Mouse (Mus musculus) frontal cortex, postnatal 10 days (tissue): ENCODE results near the gene Tiam1.

Experiments used
- DNase-seq, 2 experiments: peaks; one replicate each; pipeline ENCODE4 v3.0.0; 2022; ENCODE audit warnings: low spot score in 2 of 2, mixed read lengths in 1 of 2

Gene Tiam1

GRCm38 (mm10) chr16:89912686-89913375 is 230.7 kb downstream of the Tiam1 start:
- DNase-seq = no peak

GRCm38 (mm10) chr16:89909393-89910068 is 234.0 kb downstream of the Tiam1 start:
- no peak for DNase-seq

GRCm38 (mm10) chr16:89907651-89908050 is 235.9 kb downstream of the Tiam1 start:
- DNase-seq = no peak

DNA sequence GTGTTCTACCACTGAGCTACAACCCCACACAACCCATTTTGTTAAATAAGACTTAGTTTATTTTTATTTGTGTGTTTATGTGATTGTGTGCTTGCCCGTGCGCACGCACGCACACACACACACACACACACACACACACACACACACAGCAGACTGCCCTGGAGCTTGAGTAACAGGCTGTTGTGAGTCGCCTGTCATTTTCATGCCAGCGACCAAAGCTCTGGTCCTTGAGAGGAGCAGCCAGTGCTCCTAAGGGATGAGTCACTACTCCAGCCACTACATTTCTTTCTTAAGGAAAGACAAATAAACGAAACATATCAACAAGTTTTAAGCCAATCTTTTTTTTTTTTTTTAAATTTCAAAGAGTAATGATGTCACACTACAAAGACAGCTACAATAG is 236.7 kb downstream of the Tiam1 start:
- no peak for DNase-seq

DNA sequence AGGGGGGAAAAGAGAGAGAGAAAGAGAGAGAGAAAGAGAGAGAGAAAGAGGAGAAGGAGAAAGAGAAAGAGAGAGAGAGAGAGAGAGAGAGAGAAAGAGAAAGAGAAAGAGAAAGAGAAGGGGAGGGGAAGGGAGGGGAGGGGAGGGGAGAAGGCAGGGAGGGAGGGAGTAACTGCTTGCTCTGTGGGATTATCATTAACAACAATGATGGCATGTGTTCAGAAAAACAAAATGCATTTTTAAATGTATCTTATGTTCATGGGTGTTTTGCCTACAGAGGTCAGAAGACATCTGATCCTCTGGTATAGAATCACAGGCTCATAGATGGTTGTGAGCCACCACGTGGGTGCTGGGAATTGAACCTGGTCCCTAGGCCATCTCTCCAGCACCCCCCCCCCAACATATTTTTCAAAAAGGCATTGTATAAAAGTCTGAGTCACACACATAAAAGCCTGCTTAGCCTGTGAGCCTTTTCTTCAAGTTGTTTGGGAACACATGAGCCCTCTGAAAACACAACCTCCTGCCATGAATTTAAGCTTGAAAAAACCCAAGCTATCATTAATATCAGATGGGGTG is 237.8 kb downstream of the Tiam1 start:
- no peak for DNase-seq

DNA sequence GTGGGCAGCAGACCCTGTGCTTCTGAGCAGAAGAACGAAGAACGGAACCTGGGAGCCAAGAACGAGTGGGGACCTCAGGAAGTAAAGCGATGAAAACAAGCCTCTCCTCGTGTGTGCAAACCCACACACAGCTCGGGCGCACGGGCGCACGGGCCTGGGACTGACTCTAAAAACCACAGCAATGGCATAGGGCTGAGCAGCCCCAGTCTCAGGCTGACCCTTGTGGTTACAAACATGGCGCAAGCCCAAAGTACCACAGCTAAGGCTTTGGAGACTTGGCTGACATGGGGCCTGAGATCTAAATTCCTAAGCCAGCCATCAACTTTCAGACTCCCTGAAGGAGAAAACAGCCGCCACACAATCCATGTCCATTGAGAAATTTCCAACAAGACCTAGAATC is 239.4 kb downstream of the Tiam1 start:
- DNase-seq = no peak

- no peak for DNase-seq
Observed at GRCm38 (mm10) chr16:89902578-89903304, 240.8 kb downstream of the Tiam1 start.

- DNase-seq = no peak
Observed at GRCm38 (mm10) chr16:89900681-89901080, 242.9 kb downstream of the Tiam1 start.

DNA sequence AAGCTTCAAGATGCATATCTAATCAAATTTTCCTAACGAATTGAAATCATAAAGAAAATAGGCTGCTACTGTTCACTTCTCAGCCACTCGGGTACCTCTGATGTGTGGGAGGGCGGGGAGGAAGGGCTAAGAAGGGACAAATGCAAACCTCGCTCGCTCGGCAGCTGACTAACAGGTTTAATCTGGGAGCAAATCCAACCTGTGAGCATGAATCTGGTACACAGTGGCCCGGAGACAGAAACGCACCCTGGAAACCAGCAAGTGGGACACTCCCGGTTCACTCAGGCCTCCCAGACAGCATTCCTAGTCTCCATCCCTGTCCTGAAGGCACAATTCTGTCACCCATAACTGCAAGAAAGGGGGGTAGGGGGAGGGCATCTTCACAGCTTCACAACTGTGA is 244.4 kb downstream of the Tiam1 start:
- no peak for DNase-seq

DNA sequence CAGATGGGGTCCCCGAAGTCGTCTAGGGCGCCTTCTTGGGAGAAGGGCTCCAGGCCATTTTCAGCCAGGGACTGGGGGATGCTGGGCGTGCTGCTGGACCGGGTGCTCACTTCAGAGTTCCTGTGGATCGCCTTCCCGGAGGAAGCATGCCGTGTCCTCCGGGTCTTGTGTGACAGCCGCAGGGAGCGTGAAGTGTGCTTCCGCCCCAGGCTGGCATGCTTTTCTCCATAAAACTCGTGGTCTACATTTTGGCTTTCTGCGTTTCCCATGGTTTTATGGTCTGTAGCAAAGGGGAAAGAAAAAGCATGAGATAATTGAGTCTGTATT is 245.3 kb downstream of the Tiam1 start:
- no peak for DNase-seq

DNA sequence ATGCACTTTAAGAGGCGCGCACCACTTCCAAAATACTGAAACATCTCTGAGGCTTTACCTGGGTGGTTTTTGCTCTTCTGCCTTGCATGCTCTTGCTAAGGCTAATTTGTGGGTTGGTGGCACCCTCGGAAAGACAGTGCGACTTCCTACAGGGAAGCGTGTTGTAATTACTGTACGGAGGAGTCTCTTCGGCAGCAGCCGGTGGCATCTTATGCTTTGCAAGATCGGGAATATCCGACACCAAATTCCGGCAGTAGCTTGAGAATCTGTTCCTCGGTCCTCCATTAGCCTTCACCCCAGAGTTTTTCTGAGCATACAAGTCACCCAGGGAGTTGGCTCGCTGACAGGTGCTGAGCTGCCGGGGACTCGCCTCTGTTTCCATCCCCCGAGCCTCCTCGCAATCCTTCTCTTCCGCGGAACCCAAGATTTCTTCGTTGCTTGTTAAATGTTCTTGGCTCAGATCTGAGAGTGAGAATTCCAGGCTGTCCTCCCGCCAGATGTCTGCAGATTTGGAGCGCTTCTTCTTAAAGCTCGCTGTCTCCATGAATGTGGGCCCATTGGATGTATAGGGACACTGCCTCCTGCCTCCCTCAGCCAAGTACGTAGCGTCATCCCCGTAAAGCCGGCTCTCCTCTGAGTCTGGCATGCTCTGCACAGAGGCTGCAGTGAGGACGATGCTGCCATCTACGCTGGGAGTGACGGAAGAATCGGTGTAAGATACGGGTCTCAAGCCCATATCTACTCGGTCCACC is 245.8 kb downstream of the Tiam1 start:
- DNase-seq = peak; percentile 55 to 59

DNA sequence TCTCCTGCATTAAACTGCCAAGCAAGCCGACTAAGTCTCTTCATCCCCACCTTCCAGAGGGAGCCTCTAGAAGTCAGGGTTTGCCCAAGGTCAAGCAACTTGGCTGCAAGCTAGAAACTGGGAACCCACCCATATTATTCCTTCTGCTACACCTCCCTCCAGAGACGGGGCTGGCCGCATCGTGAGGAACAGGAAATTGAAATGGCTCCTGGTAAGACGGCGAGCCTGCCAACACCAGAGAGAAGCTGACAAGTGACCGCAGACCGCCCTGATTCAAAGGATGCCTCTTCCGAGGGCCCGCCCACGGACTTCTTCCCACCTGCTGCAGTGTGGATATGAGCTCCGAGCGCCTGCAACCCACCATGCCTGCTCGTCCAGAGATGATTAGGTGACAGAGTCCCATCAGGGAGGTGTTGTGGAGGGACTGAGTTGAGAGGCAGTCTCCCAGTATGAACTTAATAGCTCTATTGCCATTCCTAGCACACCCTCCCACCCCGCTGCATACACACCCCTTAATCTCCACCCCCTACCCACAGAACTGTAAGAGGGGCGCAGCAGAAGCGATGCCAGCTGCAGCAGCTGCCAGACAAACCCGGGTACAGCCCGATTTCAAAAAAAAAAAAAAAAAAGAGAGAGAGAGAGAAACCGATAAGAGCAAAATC is 246.6 kb downstream of the Tiam1 start:
- DNase-seq = no peak

GRCm38 (mm10) chr16:89896392-89896791 is 247.2 kb downstream of the Tiam1 start:
- no peak for DNase-seq

GRCm38 (mm10) chr16:89895283-89895682 is 248.3 kb downstream of the Tiam1 start:
- no peak for DNase-seq

GRCm38 (mm10) chr16:89894816-89895215 is 248.8 kb downstream of the Tiam1 start:
- no peak for DNase-seq

GRCm38 (mm10) chr16:89890515-89891189 is 252.9 kb downstream of the Tiam1 start:
- no peak for DNase-seq

DNA sequence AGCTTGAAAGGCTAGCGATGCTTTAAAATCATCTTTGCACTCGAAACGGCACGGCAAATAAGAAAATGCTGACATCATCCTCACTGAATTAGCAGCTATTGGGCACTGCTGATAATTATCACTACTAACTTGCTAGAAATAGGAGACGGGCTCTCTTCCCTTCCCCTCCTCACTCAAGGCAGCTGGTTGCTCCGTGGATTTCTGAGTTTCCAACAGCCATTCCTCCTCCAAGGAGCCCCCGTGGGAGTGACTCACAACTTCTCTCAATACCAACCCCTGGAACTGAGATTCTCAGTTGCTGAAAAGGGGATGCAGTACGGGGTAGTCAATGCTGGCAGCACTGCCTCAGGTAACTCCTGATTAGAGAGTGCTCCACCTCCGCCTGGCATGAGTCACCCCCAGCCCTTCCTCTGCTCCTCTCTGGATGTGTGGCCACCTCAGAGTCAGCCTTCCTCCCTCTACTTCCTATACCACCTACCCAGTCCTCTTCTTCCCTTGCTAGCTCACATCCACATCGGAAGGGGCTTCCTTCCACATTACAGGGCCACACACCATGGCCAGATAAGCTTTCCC is 253.6 kb downstream of the Tiam1 start:
- DNase-seq = no peak

GRCm38 (mm10) chr16:89886561-89886960 is 257.0 kb downstream of the Tiam1 start:
- no peak for DNase-seq

- no peak for DNase-seq
Observed at GRCm38 (mm10) chr16:89885661-89886060, 257.9 kb downstream of the Tiam1 start.

DNA sequence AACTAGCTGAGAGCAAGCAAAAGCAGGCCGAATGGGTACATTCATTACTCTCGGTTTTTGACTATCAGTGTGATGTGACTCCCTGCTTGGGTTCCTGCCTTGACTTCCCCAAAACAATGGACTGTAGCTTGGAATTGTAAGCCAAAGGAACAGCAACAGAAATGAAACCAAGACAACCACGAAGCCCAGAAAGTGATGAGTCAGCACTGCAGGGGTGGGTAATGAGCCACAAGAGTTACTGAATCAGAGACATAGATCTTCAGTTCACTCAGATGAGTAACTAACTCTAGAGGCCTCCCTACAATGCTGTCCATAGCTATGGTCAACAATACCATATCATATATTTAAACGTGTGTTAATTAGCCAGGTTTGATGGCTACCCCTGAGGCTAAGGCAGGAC is 259.7 kb downstream of the Tiam1 start:
- no peak for DNase-seq
